Mouse (Mus musculus): ENCODE measurements around the gene Meis2. TPM values are rescaled to one million over a fixed set of nuclear protein-coding genes. Genes with fewer than 3 reads are reported as not detected.

Gene Meis2
- polyA plus RNA-seq, 1 experiment = 10.9 TPM

- no peak for DNase-seq (ENCODE audit: low read depth)
Observed at GRCm38 (mm10) chr2:115947714-115948226, 117.9 kb downstream of the Meis2 start.

- DNase-seq (ENCODE audit: low read depth) = no peak
Observed at GRCm38 (mm10) chr2:115943044-115943443, 122.6 kb downstream of the Meis2 start.

- peak; percentile 5 for DNase-seq (ENCODE audit: low read depth)
Observed at GRCm38 (mm10) chr2:115939849-115940248, 125.8 kb downstream of the Meis2 start.

GRCm38 (mm10) chr2:115938926-115939563, 126.6 kb downstream of the Meis2 start:
- no peak for DNase-seq (ENCODE audit: low read depth)

- no peak for DNase-seq (ENCODE audit: low read depth)
Observed at GRCm38 (mm10) chr2:115938296-115938695, 127.3 kb downstream of the Meis2 start.

- no peak for DNase-seq (ENCODE audit: low read depth)
Observed at GRCm38 (mm10) chr2:115937896-115938295, 127.7 kb downstream of the Meis2 start.

GRCm38 (mm10) chr2:115936786-115937185, 128.9 kb downstream of the Meis2 start:
- no peak for DNase-seq (ENCODE audit: low read depth)

- DNase-seq (ENCODE audit: low read depth) = no peak
Observed at GRCm38 (mm10) chr2:115934299-115934698, 131.3 kb downstream of the Meis2 start.

- DNase-seq (ENCODE audit: low read depth) = no peak
Observed at GRCm38 (mm10) chr2:115933259-115933658, 132.4 kb downstream of the Meis2 start.

GRCm38 (mm10) chr2:115925744-115926143, 139.9 kb downstream of the Meis2 start:
- DNase-seq (ENCODE audit: low read depth) = no peak

- DNase-seq (ENCODE audit: low read depth) = no peak
Observed at GRCm38 (mm10) chr2:115924472-115924871, 141.2 kb downstream of the Meis2 start.

- no peak for DNase-seq (ENCODE audit: low read depth)
Observed at GRCm38 (mm10) chr2:115923247-115923646, 142.4 kb downstream of the Meis2 start.

- DNase-seq (ENCODE audit: low read depth) = no peak
Observed at GRCm38 (mm10) chr2:115921687-115922086, 144.0 kb downstream of the Meis2 start.

GRCm38 (mm10) chr2:115920336-115920951, 145.2 kb downstream of the Meis2 start:
- no peak for DNase-seq (ENCODE audit: low read depth)

- no peak for DNase-seq (ENCODE audit: low read depth)
Observed at GRCm38 (mm10) chr2:115919141-115920071, 146.2 kb downstream of the Meis2 start.

- DNase-seq (ENCODE audit: low read depth) = no peak
Observed at GRCm38 (mm10) chr2:115918561-115918960, 147.1 kb downstream of the Meis2 start.

GRCm38 (mm10) chr2:115914539-115914938, 151.1 kb downstream of the Meis2 start:
- DNase-seq (ENCODE audit: low read depth) = no peak

- no peak for DNase-seq (ENCODE audit: low read depth)
Observed at GRCm38 (mm10) chr2:115912948-115913529, 152.6 kb downstream of the Meis2 start.

GRCm38 (mm10) chr2:115911913-115912642, 153.6 kb downstream of the Meis2 start:
- no peak for DNase-seq (ENCODE audit: low read depth)

GRCm38 (mm10) chr2:115910217-115910616, 155.4 kb downstream of the Meis2 start:
- no peak for DNase-seq (ENCODE audit: low read depth)

- DNase-seq (ENCODE audit: low read depth) = no peak
Observed at GRCm38 (mm10) chr2:115901007-115901406, 164.6 kb downstream of the Meis2 start.
